Mouse (Mus musculus) cortical plate, adult 2 months (tissue): ENCODE results near the gene Ranbp17.

Experiments used
- CTCF ChIP-seq: fragments of 200-500 bp; IDR thresholded peaks from 2 replicates; pipeline ENCODE4 v1.5.1; 2011; ENCODE audit warnings: mild to moderate bottlenecking, control low read depth, low read length; ENCODE audit not compliant: insufficient read depth; ENCODE audit errors: extremely low read depth
- POLR2A ChIP-seq: fragments of 200-500 bp; IDR thresholded peaks from 2 replicates; pipeline ENCODE4 v1.6.1; 2011; ENCODE audit warnings: mild to moderate bottlenecking, low read length, control low read depth; ENCODE audit not compliant: insufficient read depth; ENCODE audit errors: extremely low read depth

DNA sequence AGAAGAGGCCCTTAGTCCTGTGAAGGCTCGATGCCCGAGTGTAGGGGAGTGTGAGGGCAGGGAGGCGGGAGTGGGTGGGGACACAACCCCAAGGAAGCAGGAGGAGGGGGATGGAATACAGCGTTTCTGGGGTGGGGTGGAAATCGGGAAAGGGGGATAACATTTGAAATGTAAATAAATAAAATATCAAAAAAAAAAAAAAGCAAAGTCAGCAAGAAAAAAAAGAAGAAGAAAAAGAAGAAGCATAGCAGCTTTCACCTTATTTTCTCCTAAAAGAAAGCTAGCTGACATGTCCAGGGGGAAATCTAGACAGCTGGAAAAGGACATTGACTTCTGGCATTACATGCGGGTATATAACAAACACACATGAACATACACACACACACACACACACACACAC, 117.3 kb downstream of the Ranbp17 start:
- TF ChIP-seq CTCF (no peak), POLR2A (no peak)
